Mouse (Mus musculus) CH12.LX (cell line): ENCODE data around the gene Cry2. TPM values are rescaled to one million over a fixed set of nuclear protein-coding genes. Genes with fewer than 3 reads are reported as not detected.

Experiments used
- DNase-seq: peaks from one replicate; pipeline ENCODE4 v3.0.0-alpha.2; 2013; ENCODE audit errors: extremely low read depth
- H3K27ac ChIP-seq: 2 replicates; pipeline ENCODE4 v1.5.1; 2012; ENCODE audit warnings: low read depth, mild to moderate bottlenecking, control low read depth, moderate library complexity; ENCODE audit not compliant: insufficient read depth
- H3K27me3 ChIP-seq: replicated peaks from 2 replicates; pipeline ENCODE3; 2012; ENCODE audit warnings: inconsistent platforms
- H3K36me3 ChIP-seq, 2 experiments: replicated peaks in 1 of 2; 2 replicates each; pipeline versions ENCODE3 to v1.6.1; 2012; ENCODE audit warnings: inconsistent platforms in 1 of 2, low read length in 1 of 2, mild to moderate bottlenecking in 1 of 2, mixed read lengths in 1 of 2, moderate library complexity in 1 of 2; ENCODE audit not compliant: control insufficient read depth in 1 of 2, insufficient read depth in 1 of 2
- H3K4me1 ChIP-seq, 2 experiments: 2 replicates each; pipeline ENCODE4 v1.6.1; 2012; ENCODE audit warnings: inconsistent platforms in 1 of 2, moderate library complexity in 1 of 2; ENCODE audit not compliant: insufficient read depth in 2 of 2, control insufficient read depth in 1 of 2
- H3K4me2 ChIP-seq: 2 replicates; pipeline ENCODE4 v1.6.1; 2012; ENCODE audit warnings: low read depth, mild to moderate bottlenecking, control low read depth; ENCODE audit not compliant: poor library complexity, insufficient read depth, severe bottlenecking
- H3K4me3 ChIP-seq, 3 experiments: fragments of 150-350 bp in 1 of 3; sonication (generic) in 1 of 3; replicated peaks in 1 of 3; 2 replicates each; pipeline versions ENCODE3 to v1.5.1; 2011 to 2012; ENCODE audit warnings: low read depth in 2 of 3, low read length in 2 of 3, mild to moderate bottlenecking in 2 of 3, moderate library complexity in 2 of 3, control low read depth in 1 of 3, improper control_type of control experiment in 1 of 3, inconsistent platforms in 1 of 3, mixed read lengths in 1 of 3; ENCODE audit not compliant: poor library complexity in 1 of 3
- H3K79me2 ChIP-seq: replicated peaks from 2 replicates; pipeline ENCODE4 v1.6.1; 2012; ENCODE audit warnings: mild to moderate bottlenecking, moderate library complexity; ENCODE audit not compliant: control insufficient read depth, poor library complexity, insufficient read depth, severe bottlenecking; ENCODE audit errors: extremely low read depth
- H3K9ac ChIP-seq: 2 replicates; pipeline ENCODE4 v1.6.1; 2012; ENCODE audit warnings: low read depth, mild to moderate bottlenecking, control low read depth, moderate library complexity; ENCODE audit not compliant: insufficient read depth
- H3K9me3 ChIP-seq: replicated peaks from 2 replicates; pipeline ENCODE3; 2012; ENCODE audit warnings: low read length, inconsistent platforms, mixed read lengths
- ELF1 ChIP-seq: IDR thresholded peaks from 2 replicates; pipeline ENCODE4 v1.6.1; 2014; ENCODE audit warnings: low read depth, mild to moderate bottlenecking, inconsistent platforms, low read length, improper control_type of control experiment
- HCFC1 ChIP-seq: IDR thresholded peaks from 2 replicates; pipeline ENCODE4 v1.6.1; 2012; ENCODE audit warnings: low read depth, mild to moderate bottlenecking, inconsistent platforms, low read length, improper control_type of control experiment
- JUN ChIP-seq: IDR thresholded peaks from 2 replicates; pipeline ENCODE4 v1.6.1; 2011; ENCODE audit warnings: low read depth, mild to moderate bottlenecking, low read length, improper control_type of control experiment, moderate library complexity; ENCODE audit not compliant: insufficient read depth
- NRF1 ChIP-seq: IDR thresholded peaks from 2 replicates; pipeline ENCODE4 v1.6.1; 2014; ENCODE audit warnings: low read depth, mild to moderate bottlenecking, inconsistent platforms, low read length, improper control_type of control experiment, moderate library complexity
- PAX5 ChIP-seq: IDR thresholded peaks from 2 replicates; pipeline ENCODE4 v1.6.1; 2012; ENCODE audit warnings: low read length, inconsistent platforms, mixed read lengths
- RAD21 ChIP-seq: IDR thresholded peaks from 2 replicates; pipeline ENCODE4 v1.6.1; 2011; ENCODE audit warnings: low read depth, mild to moderate bottlenecking, low read length, improper control_type of control experiment, moderate library complexity
- RCOR1 ChIP-seq: conservative IDR thresholded peaks from 2 replicates; pipeline ENCODE4 v1.6.1; 2012; ENCODE audit warnings: low read depth, mild to moderate bottlenecking, inconsistent platforms, low read length, improper control_type of control experiment
- SIN3A ChIP-seq: IDR thresholded peaks from 2 replicates; pipeline ENCODE4 v1.6.1; 2012; ENCODE audit warnings: low read length, improper control_type of control experiment, inconsistent platforms
- USF1 ChIP-seq: IDR thresholded peaks from 2 replicates; pipeline ENCODE4 v1.6.1; 2014; ENCODE audit warnings: low read depth, mild to moderate bottlenecking, inconsistent platforms, low read length, improper control_type of control experiment
- ZNF384 ChIP-seq: IDR thresholded peaks from 2 replicates; pipeline ENCODE4 v1.6.1; 2012; ENCODE audit warnings: low read depth, low read length, improper control_type of control experiment, inconsistent platforms
- dilution Hi-C: fragments of 300-500 bp; cut with MboI; formaldehyde crosslinking; loops from 2 replicates; pipeline ENCODE4 v1.14.3; 2020; ENCODE audit warnings: low sequenced_read_pairs; ENCODE audit not compliant: extremely low pct_unique_long_range_greater_than_20kb, extremely low pct_ligation_motif_present
- in situ Hi-C: fragments of 300-500 bp; cut with MboI; formaldehyde crosslinking; loops from 3 replicates; pipeline ENCODE4 v1.14.3; 2019; ENCODE audit warnings: low sequenced_read_pairs, low pct_ligation_motif_present, low pct_unique_long_range_greater_than_20kb, mixed read lengths
- polyA plus RNA-seq: library from polyadenylated mRNA; unstranded; fragments of >175 nt; gene quantifications from 2 replicates; pipeline ENCODE4 v1.2.1, GENCODE M21; 2012; ENCODE audit warnings: low read depth; ENCODE audit not compliant: insufficient read length
- total RNA-seq, 2 experiments: library from RNA; depleted of rRNA; stranded (reverse); fragments of 300-350 nt in 1 of 2; fragments of >200 nt in 1 of 2; gene quantifications; 2 replicates each; pipeline ENCODE4 v1.2.3; 2012 to 2014

Cry2 gene
- total and polyA plus RNA-seq, 3 experiments = 4.3 to 15.9 (median 12.7) TPM

DNA sequence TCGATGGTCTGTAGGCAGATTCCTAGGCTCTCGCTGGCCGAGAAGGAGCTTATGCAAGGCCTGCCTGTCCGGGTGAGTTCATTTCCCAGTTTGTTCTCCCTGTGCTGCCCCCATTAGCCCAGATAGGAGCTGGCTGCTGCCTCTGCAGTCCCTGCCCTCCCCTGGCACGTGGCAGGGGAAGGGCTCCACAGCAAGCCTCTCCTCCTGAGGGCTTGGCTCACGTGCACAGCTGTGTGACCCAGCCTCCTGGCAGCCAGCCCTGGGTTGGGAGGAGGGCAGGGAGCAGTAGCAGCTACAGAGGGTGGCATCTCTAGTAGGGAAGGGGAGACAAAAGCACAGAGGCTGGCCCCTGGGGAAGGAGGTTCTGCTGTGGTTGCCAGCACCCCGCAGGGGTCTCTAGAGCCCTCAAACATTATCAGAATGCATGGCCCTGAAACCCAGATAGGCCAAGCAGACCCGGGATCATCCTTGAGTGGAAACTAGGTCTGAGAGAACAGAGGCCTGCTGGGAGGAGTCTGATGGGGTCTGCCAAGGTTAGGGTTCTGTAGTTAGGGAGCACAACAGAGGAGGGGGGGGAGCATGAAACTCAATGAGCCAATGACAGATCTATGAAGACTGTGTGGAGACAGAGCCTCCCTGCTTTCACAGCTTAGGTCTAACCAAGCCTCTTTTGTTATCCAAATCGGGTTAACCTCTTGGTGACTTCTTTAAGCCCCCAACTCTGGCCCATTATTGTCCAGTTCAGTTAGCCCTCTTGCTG is 10.0 kb downstream of the Cry2 start:
- H3K4me2 ChIP-seq = no peak overlapping the region
- H3K9ac ChIP-seq = no peak overlapping the region
- in situ Hi-C loops (no loop called here), dilution Hi-C loops (no loop called here)
- H3K27me3 ChIP-seq = no peaks in the 10 kb centered on the region
- no peak for DNase-seq
- peaks cover 0 to 27% of the 10 kb centered on the region in 2 experiments; a peak in 2 of 4 replicates for H3K4me1 ChIP-seq
- no peak overlapping the region for H3K4me3 ChIP-seq
- no peak overlapping the region for H3K27ac ChIP-seq
- no peak for TF ChIP-seq SIN3A
- no peak for TF ChIP-seq USF1
- TF ChIP-seq JUN = no peak
- TF ChIP-seq NRF1 = no peak
- no peak for TF ChIP-seq ELF1
- H3K79me2 ChIP-seq = peaks cover 16% of the 10 kb centered on the region
- H3K36me3 ChIP-seq = peaks cover 74 to 98% of the 10 kb centered on the region in 2 experiments
- H3K9me3 ChIP-seq = no peaks in the 10 kb centered on the region

GRCm38 (mm10) chr2:92423156-92423555 is 10.7 kb downstream of the Cry2 start:
- Histone ChIP-seq H3K9me3 (no peaks in the 10 kb centered on the region), H3K27me3 (no peaks in the 10 kb centered on the region), H3K4me1 (peaks cover 0 to 19% of the 10 kb centered on the region in 2 experiments; a peak in 2 of 4 replicates), H3K4me3 (no peak overlapping the region), H3K9ac (no peak overlapping the region), H3K4me2 (no peak overlapping the region), H3K27ac (no peak overlapping the region), H3K36me3 (peaks cover 80 to 99% of the 10 kb centered on the region in 2 experiments), H3K79me2 (peaks cover 9% of the 10 kb centered on the region; the same call in 1 of the 2 replicates)
- dilution Hi-C loops (no loop called here), in situ Hi-C loops (no loop called here)
- no peak for TF ChIP-seq ZNF384
- no peak for TF ChIP-seq PAX5
- TF ChIP-seq SIN3A = no peak
- no peak for TF ChIP-seq RCOR1
- TF ChIP-seq USF1 = no peak
- TF ChIP-seq JUN = no peak
- TF ChIP-seq RAD21 = no peak
- TF ChIP-seq HCFC1 = no peak
- no peak for DNase-seq
